ENCODE assay signal across 14 mouse cellular contexts in the genomic region with DNA sequence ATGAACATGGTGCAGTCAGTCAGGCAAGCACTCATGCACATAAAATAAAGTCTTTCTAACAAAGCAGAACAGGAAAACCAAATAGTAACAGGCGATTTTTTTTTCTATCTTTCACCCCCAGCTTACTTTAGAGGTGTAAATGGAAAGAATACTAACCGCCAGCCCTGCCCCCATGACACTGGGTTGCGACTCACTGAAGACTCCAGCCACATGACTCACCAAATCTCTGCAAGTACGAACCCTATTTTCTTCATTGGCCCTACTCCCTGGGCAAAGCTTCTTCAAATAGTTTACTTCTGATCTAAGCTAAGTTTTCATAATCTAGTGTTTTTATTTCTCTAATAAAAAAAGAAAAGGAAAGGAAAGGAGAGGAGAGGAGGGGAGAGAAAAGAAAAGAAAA.
"Had no signal": no experiment of that assay in that cellular context is flagged by ENCODE, and none has a peak within 500 bp of the region (broad histone marks: within the 10 kb centered on the region; RNA-seq: fewer than 3 reads in every experiment).

No protein-coding gene starts in this region.

- H3K4me2 ChIP-seq: kidney, embryonic 15.5 days; limb, embryonic 13.5 days; stomach, embryonic 15.5 days had no signal

- H3K9ac ChIP-seq: kidney, embryonic 15.5 days; limb, embryonic 13.5 days; liver, embryonic 14.5 days; stomach, embryonic 15.5 days had no signal

- H3K4me3 ChIP-seq: kidney, embryonic 15.5 days; limb, embryonic 13.5 days; midbrain, embryonic 10.5 days; stomach, embryonic 15.5 days had no signal

- H3K9me3 ChIP-seq: kidney, embryonic 15.5 days; limb, embryonic 13.5 days; midbrain, embryonic 10.5 days; stomach, embryonic 15.5 days had no signal

- H3K27ac ChIP-seq: kidney, embryonic 15.5 days; limb, embryonic 13.5 days; liver, embryonic 14.5 days; midbrain, embryonic 10.5 days; stomach, embryonic 15.5 days had no signal

- H3K27me3 ChIP-seq: kidney, embryonic 15.5 days; limb, embryonic 13.5 days; stomach, embryonic 15.5 days had no signal

- DNase-seq: kidney, adult 2 months; kidney, postnatal 14 days; left cerebral cortex, postnatal 4 days; lung, adult 18-20 months; lung, postnatal 36 days; midbrain, embryonic 14.5 days; right cerebral cortex, adult 18-20 months; right cerebral cortex, postnatal 25 days; spleen, adult 18-20 months had no signal
